Mouse (Mus musculus): ENCODE results near the gene Vamp2. TPM values are rescaled to one million over a fixed set of nuclear protein-coding genes. Genes with fewer than 3 reads are reported as not detected.
A peak's percentile ranks its signal among the peaks of the same experiment; 100 is the strongest.

The Vamp2 gene
- total and polyA plus RNA-seq, 2 experiments from 2014 or later: 157 to 591 TPM

DNA sequence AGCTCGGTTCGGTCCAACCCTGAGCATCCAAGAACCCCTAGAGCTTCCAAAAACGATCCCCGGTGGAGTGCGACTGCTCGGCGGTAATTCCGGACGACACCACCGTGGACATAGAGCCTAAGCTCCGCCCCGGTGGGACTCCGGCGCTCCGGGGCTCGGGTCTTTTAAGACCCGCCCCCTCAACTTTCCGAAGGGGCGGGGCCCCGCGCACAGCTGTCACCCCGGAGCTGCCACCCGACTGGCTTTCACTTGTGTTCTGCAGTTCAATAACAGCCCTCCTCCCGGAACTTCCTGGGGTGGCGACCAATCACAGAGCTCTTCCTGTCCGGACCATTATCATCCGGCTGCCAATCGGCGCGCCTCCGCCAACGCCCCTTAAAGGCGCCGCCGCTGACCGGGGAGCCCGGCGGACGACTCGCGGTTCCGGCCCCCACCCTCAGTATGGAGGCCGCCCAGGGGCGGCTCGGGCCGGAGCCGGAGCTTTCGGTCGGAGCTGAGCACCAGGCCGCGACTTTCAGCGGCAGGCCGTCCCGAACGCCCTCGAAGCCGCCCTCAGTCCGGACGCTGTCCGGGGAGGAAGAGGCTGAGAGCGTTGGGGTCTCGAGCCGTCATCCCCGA, 28.8 kb upstream of the Vamp2 start, which contains the start of gene Borcs6:
Gene Borcs6 (plus strand): TSS at position 361 of the 618 bp plus-strand sequence.
- H3K4me2 ChIP-seq (ENCODE audit: low read depth, low read length, poor library complexity, severe bottlenecking): peak within 1 kb of the TSS; percentile 86
- peak within 1 kb of the TSS; percentile 90 for H3K4me3 ChIP-seq (ENCODE audit: low read depth, low read length)
- under 1% methylated on average over 64 of the region's 64 CpGs for WGBS
- no peaks in the 10 kb centered on the region for H3K9me3 ChIP-seq (ENCODE audit: low read length)
- H3K27ac ChIP-seq (ENCODE audit: low read depth, low read length): peak within 1 kb of the TSS; percentile 92
- H3K27me3 ChIP-seq (ENCODE audit: insufficient read depth, low read length): no peaks in the 10 kb centered on the region
- ATAC-seq (ENCODE audit: low FRiP score) (peak; percentile 95), DNase-seq (ENCODE audit: low spot score) (peak; percentile 99)
- TF ChIP-seq CTCF (IDR thresholded peaks at IDR 0.05): no peak
- H3K36me3 ChIP-seq (ENCODE audit: insufficient read depth, low read length): no peaks in the 10 kb centered on the region
- peak within 1 kb of the TSS; percentile 85 for H3K9ac ChIP-seq (replicated peaks; ENCODE audit: low read length, poor library complexity, severe bottlenecking)
- H3K4me1 ChIP-seq (ENCODE audit: insufficient read depth, low read length): peaks cover 10% of the 10 kb centered on the region

DNA sequence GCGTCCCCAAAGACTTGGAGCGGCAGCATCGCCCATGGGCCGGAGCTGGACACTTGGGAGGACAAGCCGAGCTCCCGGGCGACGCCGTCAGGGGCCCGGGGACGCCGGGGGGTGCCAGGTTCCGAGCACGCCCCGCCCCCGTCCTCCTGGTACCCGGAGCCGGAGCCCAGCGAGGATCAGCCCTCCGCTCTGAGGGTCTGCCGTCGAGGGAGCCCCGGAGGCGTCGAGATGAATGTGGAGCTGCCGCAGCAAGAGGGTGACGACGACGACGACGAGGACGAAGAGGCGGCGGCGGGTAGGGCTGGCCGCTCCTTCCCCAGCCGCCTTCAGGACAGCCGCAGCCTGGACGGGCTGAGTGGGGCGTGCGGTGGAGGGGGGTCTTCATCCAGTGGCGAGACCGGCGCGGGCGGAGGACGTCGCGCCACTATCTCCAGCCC, 28.3 kb upstream of the Vamp2 start:
- under 1% methylated on average over 48 of the region's 49 CpGs for WGBS
- Histone ChIP-seq H3K4me2 (ENCODE audit: low read depth, low read length, poor library complexity, severe bottlenecking) (peak overlapping the region; percentile 86), H3K4me1 (ENCODE audit: insufficient read depth, low read length) (peaks cover 10% of the 10 kb centered on the region), H3K36me3 (ENCODE audit: insufficient read depth, low read length) (no peaks in the 10 kb centered on the region), H3K27me3 (ENCODE audit: insufficient read depth, low read length) (no peaks in the 10 kb centered on the region), H3K4me3 (ENCODE audit: low read depth, low read length) (peak overlapping the region; percentile 90), H3K9ac (replicated peaks; ENCODE audit: low read length, poor library complexity, severe bottlenecking) (peak overlapping the region; percentile 85), H3K9me3 (ENCODE audit: low read length) (no peaks in the 10 kb centered on the region), H3K27ac (ENCODE audit: low read depth, low read length) (peak overlapping the region; percentile 92)
- DNase-seq (ENCODE audit: low spot score) (no peak), ATAC-seq (ENCODE audit: low FRiP score) (peak; percentile 38; the same call in 1 of the 2 replicates)
- no peak for TF ChIP-seq CTCF (IDR thresholded peaks at IDR 0.05)

DNA sequence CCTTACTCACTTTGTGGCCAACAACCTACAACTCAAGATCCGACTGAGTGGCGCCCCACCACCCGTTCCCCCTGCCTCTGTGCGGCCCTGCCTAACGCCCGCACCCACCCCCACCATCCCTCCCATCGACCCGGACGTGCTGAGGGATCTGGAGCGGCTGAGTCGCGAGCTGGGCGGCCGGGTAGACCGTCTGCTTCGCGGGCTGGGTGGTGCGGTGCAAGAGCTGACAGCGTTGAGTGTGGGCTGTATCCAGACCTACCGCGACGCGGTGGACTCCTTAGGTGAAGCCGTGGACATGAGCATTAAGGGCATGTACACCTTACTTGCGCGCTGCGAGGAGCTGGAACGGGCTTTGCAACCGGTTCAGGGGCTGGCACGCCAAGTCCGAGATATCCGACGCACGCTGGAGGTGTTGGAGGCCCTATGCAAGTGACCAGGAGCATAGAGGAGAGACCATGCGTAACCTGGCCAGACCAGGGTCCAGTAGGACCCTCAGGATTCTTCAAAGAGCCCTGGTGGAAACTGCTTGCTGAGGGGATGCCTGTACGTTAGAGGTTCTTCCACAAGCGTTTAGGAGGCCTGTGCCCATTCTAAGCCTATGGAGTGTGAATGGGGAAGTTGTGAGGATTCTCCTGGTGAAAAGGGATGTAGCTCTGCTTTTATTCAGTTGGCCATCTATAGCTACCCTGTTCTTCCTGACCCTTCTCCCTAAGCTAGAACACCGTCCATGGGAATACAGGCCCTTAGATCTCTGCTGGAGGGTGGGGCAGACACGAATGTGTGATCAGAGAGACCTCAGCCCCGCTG, 27.6 kb upstream of the Vamp2 start:
- no peaks in the 10 kb centered on the region for H3K9me3 ChIP-seq (ENCODE audit: low read length)
- WGBS: under 1% methylated on average over 40 of the region's 40 CpGs
- H3K4me1 ChIP-seq (ENCODE audit: insufficient read depth, low read length): peaks cover 10% of the 10 kb centered on the region
- peak overlapping the region; percentile 86 for H3K4me2 ChIP-seq (ENCODE audit: low read depth, low read length, poor library complexity, severe bottlenecking)
- TF ChIP-seq CTCF (IDR thresholded peaks at IDR 0.05): no peak
- H3K9ac ChIP-seq (replicated peaks; ENCODE audit: low read length, poor library complexity, severe bottlenecking): peak overlapping the region; percentile 85
- DNase-seq (ENCODE audit: low spot score) (no peak), ATAC-seq (ENCODE audit: low FRiP score) (no peak)
- H3K27ac ChIP-seq (ENCODE audit: low read depth, low read length): peak overlapping the region; percentile 92
- H3K36me3 ChIP-seq (ENCODE audit: insufficient read depth, low read length): no peaks in the 10 kb centered on the region
- H3K27me3 ChIP-seq (ENCODE audit: insufficient read depth, low read length): no peaks in the 10 kb centered on the region
- peak overlapping the region; percentile 90 for H3K4me3 ChIP-seq (ENCODE audit: low read depth, low read length)

GRCm38 (mm10) chr11:69061255-69061912, 26.9 kb upstream of the Vamp2 start:
- WGBS: 8% methylated on average over 17 of the region's 17 CpGs
- no peaks in the 10 kb centered on the region for H3K36me3 ChIP-seq (ENCODE audit: insufficient read depth, low read length)
- H3K9ac ChIP-seq (replicated peaks; ENCODE audit: low read length, poor library complexity, severe bottlenecking): peak overlapping the region; percentile 85
- no peak for TF ChIP-seq CTCF (IDR thresholded peaks at IDR 0.05)
- H3K4me1 ChIP-seq (ENCODE audit: insufficient read depth, low read length): peaks cover 10% of the 10 kb centered on the region
- peak overlapping the region; percentile 92; the same call in 1 of the 2 replicates for H3K27ac ChIP-seq (ENCODE audit: low read depth, low read length)
- ATAC-seq (ENCODE audit: low FRiP score) (no peak), DNase-seq (ENCODE audit: low spot score) (no peak)
- H3K27me3 ChIP-seq (ENCODE audit: insufficient read depth, low read length): no peaks in the 10 kb centered on the region
- peak overlapping the region; percentile 90 for H3K4me3 ChIP-seq (ENCODE audit: low read depth, low read length)
- H3K9me3 ChIP-seq (ENCODE audit: low read length): no peaks in the 10 kb centered on the region
- H3K4me2 ChIP-seq (ENCODE audit: low read depth, low read length, poor library complexity, severe bottlenecking): peak overlapping the region; percentile 86

DNA sequence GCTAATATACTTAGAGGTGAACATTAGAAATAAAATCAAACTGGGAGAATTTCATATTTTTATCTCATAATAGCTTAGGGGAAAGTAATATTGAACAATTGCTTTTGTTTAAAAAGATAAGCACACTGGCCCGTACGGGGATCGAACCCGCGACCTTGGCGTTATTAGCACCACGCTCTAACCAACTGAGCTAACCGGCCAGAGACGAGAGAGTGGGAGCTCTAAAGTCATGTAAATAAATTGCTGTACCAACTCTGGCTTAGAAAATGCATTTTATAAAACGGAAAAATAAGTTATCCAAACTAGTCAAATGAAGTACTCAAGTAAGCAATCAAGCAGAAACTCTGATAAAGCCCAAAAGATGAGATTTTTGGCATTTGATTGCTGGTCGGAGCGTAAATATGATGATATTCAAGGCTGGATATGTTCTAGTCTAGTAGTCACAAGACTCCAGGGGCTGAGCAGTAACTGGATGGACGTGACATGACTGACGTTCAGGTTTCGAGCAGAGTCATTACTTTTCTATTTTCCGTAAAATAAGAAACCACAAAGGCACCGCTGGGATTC, 26.0 kb upstream of the Vamp2 start:
- peak; percentile 76 for DNase-seq (ENCODE audit: low spot score)
- WGBS: under 1% methylated on average over 17 of the region's 17 CpGs
- Histone ChIP-seq H3K36me3 (ENCODE audit: insufficient read depth, low read length) (no peaks in the 10 kb centered on the region), H3K4me2 (ENCODE audit: low read depth, low read length, poor library complexity, severe bottlenecking) (peak overlapping the region; percentile 86), H3K27me3 (ENCODE audit: insufficient read depth, low read length) (no peaks in the 10 kb centered on the region), H3K9me3 (ENCODE audit: low read length) (no peaks in the 10 kb centered on the region), H3K9ac (replicated peaks; ENCODE audit: low read length, poor library complexity, severe bottlenecking) (no peak overlapping the region), H3K27ac (ENCODE audit: low read depth, low read length) (peak overlapping the region; percentile 64; the same call in 1 of the 2 replicates), H3K4me1 (ENCODE audit: insufficient read depth, low read length) (peaks cover 13% of the 10 kb centered on the region), H3K4me3 (ENCODE audit: low read depth, low read length) (peak overlapping the region; percentile 90)
- no peak for ATAC-seq (ENCODE audit: low FRiP score)
- no peak for TF ChIP-seq CTCF (IDR thresholded peaks at IDR 0.05)
